Mouse (Mus musculus): Measurements from ENCODE around the gene Zmym1.
"Not testable (repeated sequence)": the region's sequence is repeated elsewhere in the genome, so short reads cannot be mapped to it uniquely, and the experiment has no call there.

Gene Zmym1

DNA sequence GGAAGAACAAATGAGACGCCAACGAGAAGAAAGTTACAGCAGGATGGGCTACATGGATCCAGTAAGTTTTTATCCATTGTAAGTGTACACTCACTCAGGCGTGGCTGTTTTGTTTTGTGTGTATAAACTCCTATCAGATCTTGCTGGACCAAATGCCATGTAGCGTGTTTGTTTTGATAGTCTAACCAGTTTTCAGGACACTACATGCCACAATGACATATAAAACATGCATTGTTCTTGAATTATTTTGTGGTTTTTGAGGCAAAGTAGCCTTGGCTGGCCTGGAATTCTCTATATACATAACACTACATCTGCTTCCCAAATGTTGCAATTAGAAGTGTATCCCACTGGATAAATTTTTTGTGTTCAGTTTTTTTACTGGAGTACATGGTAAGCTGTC, 34.1 kb downstream of the Zmym1 start:
- no peak for DNase-seq

DNA sequence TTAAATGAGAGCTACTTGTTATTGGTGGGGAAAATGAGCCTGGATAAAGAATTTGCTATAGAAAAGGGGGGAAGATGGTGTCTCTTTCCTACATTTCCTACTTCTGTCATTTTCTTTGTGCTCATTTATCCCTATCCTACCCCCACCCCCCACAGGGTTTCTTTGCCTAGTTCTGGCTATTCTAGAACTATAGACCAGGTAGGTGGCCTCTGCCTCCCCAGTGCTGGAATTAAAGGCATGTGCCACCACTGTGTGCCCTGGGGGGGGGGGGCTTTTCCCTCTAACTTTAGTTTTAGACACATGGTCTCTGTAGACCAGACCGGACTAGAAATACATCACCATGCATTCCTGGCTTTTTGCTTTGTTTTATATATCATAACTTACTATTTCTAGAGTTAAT, 36.7 kb downstream of the Zmym1 start:
- DNase-seq: no peak

DNA sequence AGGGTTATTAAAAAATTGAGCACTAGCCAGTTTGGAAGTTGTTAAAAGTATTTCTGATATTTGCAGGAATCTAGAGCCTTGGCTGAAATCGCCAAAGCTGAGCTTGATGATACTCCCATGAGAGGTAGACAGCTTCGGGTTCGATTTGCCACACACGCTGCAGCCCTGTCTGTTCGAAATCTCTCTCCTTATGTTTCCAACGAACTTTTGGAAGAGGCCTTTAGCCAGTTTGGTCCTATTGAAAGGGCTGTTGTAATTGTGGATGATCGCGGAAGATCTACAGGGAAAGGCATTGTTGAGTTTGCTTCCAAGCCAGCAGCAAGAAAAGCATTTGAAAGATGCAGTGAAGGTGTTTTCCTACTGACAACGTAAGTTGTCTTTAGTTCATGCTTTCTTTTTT, 37.8 kb downstream of the Zmym1 start:
- DNase-seq: no peak

DNA sequence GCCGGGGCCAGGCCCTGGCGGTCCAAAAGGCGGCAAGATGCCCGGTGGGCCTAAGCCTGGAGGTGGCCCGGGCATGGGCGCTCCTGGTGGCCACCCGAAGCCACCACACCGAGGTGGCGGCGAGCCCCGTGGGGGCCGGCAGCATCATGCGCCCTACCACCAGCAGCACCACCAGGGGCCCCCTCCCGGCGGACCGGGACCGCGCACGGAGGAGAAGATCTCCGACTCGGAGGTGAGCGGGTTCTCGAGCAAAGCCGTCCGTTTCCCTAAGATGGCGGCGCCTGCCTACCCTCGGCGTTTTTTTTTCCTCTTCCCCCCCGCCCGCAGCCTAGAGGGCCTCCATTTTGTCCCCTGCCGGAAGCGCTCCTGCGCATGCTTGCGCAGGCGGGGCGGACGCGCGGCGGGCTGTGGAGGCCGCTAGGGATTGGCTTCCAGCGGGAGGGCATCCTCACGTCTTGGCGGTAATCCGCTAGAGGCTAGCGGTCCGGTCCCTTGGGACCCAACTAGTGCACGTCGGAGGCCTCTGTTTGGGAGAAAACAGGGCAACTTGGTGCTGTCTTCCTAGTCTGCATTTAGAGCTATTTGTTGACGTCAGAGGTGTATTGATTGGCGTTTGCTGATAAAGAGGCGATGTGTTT, 38.8 kb downstream of the Zmym1 start:
- peak; percentile 85 to 95 for DNase-seq

DNA sequence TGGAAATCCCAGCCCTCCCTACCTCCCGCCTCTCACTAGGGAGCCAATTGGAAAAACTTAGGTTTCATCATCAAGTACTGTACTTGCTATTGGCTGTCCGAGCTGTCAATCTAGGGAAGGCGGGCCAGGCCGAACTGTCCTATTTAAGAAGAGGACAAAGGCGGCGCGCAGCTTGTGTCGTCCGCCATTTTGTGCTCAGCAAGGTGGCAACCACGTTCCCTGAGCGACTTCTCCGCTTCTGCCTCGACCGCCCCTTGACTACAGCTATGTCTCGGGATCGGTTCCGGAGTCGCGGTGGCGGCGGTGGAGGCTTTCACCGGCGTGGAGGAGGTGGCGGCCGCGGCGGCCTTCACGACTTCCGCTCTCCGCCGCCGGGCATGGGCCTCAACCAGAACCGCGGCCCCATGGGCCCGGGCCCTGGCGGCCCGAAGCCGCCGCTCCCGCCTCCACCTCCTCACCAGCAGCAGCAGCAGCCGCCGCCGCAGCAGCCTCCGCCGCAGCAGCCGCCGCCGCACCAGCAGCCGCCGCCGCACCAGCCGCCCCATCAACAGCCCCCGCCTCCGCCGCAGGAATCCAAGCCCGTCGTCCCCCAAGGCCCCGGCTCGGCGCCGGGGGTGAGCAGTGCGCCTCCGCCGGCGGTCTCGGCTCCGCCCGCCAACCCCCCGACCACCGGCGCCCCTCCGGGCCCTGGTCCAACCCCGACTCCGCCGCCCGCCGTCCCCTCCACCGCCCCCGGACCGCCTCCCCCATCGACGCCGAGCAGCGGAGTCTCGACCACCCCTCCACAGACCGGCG, 39.6 kb downstream of the Zmym1 start, which contains the start of gene Sfpq:
Gene Sfpq, plus strand, starts transcription at position 174 of the 795 bp plus-strand sequence.
- peak; percentile 97 to 99 for DNase-seq

DNA sequence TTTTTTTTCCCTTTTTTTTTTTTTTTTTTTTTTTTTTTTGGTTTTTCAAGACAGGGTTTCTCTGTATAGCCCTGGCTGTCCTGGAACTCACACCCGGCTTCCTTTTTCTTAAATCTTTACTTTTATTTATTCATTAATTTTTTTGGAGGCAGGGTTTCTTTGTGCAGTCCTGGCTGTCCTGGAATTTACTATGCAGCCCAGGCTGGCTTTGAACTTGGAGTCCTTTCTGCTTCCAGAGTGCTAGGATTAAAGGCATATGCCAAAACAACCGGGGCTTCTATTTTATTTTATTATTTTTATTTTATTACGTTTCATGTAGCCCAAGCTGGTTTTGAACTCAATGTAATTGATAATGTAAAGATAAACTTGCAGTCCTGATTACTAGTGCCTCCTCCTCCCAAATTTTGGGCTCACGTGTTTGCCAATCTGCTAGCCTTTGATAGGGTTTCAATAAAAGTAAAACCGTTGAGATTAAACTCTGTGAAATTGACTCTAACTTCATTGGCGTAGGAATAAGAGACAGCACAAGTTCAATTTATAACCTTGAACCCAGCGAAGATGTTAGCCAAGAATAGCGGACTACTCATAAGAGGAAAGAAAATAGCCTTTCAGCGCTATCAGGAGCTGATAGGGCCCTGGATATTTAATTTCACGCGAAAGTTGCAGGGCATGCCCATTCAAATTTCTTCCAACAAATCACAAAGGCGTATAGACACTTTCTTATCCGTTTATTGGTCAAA, 40.4 kb downstream of the Zmym1 start:
- DNase-seq: no peak

DNA sequence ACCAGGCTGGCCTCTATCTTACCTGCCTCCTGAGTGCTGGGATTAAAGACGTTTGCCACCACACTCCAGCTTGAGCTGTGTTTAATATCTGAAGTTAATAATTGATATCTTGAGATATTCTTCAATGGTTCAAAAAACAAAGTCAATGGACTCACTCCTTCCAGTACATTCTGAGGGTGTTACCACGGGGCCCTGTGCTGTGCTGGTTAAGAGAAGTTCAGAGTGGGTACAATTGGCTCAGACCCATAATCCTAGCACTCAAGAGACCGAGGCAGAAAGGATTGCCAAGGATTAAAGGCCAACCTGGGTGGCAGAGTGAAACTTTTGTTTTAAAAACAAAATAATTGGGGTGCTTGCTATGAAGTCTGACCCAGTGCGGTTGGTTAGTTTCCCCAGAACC, 44.6 kb downstream of the Zmym1 start:
- peak; percentile 41 to 69 for DNase-seq

DNA sequence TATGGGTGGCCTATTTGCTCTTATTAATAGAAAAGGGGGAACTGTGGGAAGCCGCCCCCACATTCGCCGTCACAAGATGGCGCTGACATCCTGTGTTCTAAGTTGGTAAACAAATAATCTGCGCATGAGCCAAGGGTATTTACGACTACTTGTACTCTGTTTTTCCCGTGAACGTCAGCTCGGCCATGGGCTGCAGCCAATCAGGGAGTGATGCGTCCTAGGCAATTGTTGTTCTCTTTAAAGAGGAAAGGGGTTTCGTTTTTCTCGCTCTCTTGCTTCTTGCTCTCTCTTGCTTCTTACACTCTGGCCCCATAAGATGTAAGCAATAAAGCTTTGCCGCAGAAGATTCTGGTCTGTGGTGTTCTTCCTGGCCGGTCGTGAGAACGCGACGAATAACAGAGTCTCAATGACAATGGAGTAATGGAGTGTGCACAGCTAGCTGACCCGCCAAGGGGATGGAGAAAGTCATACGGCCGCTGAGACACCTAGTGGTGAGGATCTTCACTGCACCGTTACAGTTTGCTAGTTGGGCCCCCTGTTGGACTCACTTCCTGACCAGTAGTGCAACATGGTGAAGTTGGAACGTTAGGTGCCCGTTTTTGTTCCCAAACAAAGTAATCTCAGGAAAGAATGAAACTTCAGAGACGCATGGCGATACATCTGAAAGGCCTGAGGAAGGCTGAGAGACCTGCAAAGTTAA, 45.5 kb downstream of the Zmym1 start:
- DNase-seq: peak; percentile 91 to 94

DNA sequence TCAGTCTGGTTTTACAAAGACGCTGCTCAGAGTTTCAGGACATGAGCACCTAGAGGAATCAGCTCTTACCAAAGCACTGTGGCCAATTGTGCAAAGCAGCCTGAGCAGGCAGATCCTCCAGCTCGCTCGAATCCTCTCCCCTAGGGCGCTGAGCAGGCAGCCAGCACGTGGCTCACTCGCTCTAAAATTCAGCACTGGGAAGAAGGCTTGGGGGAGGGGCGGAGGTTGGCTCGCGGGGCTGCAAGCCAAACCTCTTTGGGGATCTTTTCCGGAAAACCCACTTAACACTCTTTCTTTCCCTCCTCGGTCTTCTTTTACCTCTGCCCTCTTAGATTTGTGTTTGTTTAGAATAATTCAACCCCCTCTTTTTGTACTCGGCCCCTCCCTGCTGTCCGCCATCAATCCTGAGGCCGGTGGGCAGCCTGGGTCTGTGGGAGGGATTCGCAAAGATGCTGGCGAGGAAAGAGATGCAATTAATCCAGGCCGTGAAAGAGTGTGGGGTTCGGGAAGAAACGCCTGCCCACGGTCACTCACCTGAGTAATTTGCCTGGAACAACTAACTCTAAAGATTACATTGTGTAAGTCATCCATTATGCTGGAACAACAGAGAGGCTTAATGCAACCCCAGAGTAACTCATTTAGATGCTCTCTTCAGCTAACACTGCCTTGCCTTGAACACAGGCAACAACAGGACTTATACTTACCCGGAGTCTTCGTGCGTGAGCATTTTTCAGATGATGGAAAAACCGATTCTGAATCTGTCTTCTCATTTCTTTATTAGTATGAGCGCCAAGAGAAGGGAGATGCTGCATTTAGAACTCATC, 55.6 kb downstream of the Zmym1 start:
- DNase-seq: peak; percentile 64 to 71

DNA sequence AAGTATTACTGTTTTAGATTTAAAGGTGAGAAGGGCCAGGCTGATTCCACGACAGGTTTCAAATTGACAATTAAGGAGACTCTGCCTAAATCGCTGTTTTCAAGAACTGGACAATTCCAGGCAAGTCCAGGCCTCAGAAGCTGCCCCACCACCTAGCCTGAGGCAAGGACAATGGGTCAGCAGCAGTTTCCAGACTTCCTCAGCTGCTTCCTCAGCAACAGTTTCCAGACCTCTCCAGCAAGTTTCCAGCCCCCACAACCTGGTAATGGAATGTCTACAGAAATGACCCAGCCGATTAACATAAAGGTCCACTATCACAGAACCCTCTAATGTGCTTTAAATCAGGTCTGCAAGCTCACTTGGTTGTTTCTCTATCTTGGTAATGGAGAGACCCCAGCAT, 56.6 kb downstream of the Zmym1 start:
- DNase-seq: no peak

DNA sequence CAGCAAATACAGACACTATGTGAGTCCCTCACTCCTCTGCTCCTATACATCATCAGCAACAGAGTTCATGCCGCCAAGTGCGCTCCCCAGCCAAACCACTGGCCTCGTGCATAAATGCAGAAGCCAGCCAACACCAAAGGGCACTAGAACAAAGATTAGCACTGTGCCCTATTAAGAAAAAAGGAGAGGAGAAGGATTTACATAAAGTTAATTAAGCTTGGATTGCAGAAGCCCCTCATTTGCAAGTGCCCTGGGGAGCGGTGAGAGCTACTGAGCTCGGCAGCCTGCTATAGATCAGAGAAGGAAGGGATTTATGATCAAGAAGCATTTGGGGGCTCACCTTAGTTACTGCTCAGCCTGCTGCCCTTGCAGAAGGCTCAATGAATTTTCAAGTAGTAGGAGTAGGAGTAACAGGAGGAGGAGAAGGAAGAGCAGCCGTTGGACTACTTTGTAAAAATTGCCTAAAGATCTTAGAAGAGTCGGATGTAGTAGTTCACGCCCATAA, 60.3 kb downstream of the Zmym1 start:
- no peak for DNase-seq

DNA sequence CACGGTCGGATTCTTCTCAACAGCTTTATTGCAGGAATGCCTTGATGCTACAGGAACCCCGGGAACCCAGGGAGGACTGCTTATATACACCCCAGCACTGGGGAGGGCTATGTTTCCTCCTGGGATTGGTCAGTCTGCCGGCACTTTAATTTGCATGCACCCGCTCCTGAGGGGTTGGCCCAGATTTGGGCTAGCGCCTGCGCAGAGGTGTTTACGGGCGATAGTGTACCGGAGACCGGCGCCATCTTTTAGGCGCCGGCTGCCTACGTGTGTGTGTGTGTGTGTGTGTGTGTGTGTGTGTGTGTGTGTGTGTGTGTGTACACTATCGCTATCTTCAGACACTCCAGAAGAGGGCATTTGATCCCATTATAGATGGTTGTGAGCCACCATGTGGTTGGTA, 61.6 kb downstream of the Zmym1 start:
- not testable (repeated sequence) for DNase-seq
